Mouse (Mus musculus): ENCODE data around the gene Osm.
A peak's percentile ranks its signal among the peaks of the same experiment; 100 is the strongest.

Gene Osm

GRCm38 (mm10) chr11:4216248-4217000 is 19.8 kb upstream of the Osm start:
- peak; percentile 99 for DNase-seq

- DNase-seq, result peak; percentile 100
Observed at GRCm38 (mm10) chr11:4217914-4218629, 18.1 kb upstream of the Osm start, which contains the start of gene Castor1. Gene Castor1, plus strand, starts transcription at chr11:4218225.

- no peak for DNase-seq
Observed at GRCm38 (mm10) chr11:4218637-4219036, 17.6 kb upstream of the Osm start.

DNA sequence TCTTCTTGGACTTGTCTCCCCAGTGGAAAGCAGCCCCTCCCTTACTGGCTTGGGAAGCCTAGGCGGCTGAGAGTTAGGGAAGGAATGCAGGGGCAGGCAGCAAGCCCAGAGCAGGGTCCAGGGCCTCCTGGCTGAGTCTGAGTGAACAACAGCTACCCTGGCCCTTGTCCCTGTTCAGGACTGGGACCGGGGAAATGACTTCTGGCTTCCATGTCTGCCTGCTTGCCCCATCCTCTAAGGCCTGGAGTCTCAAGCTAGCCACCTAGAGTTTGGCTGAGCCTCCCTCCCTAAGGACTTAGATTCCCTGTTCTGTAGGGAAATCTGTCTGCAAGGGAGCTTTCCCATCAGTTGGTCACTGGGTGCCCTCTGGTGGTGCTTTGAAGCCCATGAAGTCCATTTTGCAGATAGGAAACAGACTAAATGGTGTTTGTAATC is 16.9 kb upstream of the Osm start:
- peak; percentile 99 for DNase-seq

DNA sequence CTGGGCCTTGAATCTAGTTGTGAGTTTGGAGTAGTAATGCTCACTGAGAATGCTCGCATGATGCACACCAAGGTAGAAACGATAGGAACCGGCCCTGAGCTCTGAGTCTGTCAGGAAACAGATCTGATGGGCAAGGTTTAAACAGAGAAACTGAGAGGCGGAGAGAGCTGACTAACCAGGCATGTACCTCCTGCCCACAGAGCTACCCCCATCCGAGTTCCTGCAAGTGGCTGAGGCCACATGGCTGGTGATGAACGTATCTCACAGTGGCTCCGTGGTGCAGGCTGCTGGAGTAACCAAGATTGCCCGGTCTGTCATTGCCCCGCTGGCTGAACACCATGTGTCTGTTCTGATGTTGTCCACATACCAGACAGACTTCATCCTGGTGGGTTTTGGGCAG is 16.3 kb upstream of the Osm start:
- DNase-seq, result no peak

GRCm38 (mm10) chr11:4220443-4221400 is 15.5 kb upstream of the Osm start:
- peak; percentile 97 for DNase-seq

DNA sequence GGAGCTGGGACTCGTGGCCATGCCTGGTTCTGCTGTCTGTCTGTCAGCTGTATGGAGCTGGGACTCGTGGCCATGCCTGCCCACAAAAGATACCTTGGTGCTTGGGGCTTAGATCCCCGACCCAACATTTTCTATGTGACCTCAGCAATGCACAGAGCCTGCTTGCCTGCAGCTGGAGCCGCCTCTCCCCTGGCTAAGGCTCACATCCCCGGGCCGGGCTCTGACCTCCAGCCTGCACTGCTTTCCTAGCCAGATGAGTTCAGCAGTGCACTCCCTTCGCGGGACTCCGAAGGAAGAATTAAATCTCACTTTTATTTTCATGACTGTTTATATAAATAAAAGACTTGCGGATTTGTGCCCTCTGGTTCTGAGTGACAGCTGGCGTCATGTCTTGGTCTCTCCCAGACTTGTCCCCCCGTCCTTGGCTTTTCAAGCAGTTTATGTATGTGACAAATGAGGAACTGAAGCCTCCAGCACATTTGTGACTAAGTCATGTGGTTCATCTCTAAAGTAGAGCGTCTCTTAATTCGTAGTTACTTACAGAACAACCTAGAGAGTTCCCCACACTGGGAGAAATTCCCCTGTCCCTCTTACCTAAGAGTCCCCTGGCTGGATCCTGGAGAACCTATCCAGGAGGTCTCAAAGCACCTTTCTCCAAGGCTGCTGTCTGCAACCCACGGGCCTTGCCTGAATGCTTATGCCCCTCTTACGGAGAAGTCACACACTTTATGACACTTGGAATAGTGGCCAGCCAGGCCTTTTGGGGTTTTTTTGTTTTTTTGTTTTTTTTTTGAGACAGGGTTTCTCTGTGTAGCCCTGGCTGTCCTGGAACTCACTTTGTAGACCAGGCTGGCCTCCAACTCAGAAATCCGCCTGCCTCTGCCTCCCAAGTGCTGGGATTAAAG is 13.9 kb upstream of the Osm start:
- DNase-seq, result peak; percentile 90

- peak; percentile 92 for DNase-seq
Observed at GRCm38 (mm10) chr11:4223393-4224188, 12.6 kb upstream of the Osm start.

DNA sequence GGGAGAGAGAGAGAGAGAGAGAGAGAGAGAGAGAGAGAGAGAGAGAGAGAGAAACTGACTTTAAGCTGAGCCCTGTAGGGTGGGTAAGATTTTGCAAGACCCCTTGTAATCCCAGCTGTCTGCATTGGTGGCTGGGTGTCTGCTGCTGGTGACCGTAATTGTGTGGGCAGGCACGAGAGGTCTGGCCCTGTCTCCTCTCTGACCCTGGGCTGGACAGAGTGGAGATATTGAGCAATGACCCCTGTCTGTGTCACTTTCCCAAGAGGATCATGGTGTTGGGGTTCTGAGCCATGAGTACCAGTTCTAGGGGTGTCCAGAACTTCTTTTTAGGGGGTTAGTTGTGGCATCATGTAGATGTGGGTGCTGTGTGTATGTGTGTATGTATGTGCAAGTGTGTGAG is 12.0 kb upstream of the Osm start:
- no peak for DNase-seq

GRCm38 (mm10) chr11:4226569-4227325 is 9.5 kb upstream of the Osm start:
- no peak for DNase-seq

DNA sequence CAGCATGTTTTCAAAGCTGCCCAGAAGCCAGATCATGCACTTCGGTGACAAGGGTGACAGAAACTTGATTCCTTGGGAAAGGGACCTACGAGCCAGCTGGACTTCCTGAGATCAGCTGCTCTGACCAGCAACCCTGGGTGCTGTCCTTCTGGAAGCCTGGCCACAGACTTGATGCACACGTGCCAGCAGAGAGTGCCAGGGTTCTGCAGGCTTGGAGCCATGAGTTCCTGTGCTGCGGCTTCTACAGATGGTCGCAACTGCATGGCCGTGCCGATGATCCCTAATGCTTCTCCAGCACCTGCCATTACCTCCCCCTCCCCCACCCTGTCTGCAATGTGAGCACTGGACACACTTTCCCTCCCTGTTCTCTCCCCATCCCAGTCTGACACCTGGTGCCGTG is 7.8 kb upstream of the Osm start:
- DNase-seq, result peak; percentile 95

GRCm38 (mm10) chr11:4229841-4230240 is 6.4 kb upstream of the Osm start:
- no peak for DNase-seq

DNA sequence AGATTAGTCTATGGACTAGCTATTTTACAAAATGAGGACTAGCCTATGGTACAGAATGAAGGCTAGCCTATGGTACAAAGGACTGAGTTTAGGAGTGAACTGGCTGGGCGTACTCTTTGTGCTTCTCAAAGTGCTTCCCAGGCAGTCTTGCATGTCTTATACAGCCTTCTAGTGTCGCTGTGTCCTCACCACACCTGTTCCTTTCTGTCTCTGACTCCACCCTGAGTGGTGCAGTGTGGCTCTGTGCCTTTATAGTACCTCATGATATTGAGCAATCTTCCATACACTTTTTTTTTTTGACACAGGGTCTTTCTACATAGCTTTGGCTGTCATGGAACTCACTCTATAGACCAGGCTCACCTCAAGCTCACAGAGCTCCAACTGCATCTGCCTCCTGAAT is 4.8 kb upstream of the Osm start:
- no peak for DNase-seq

DNA sequence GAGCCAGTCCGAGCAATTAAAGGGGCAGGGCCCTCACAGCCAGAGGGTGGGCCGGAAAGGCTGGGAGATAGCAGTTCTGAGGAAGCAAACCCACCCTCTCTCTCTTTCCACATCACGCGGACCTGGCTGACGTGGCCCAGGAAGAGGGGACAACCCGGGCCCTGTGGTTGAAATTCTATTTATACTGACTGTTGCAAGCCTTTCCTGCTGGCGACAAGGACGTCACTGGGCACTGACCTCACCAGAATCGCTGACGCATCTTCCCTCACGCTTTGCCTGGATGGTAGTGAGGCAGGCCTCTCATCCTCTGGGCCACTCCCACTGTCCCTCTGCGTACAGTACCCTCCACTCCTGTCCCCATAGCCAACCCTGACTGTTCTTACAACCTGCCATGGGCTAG is 3.6 kb upstream of the Osm start:
- peak; percentile 96 for DNase-seq

- peak; percentile 82 for DNase-seq
Observed at GRCm38 (mm10) chr11:4235052-4235655, 1.1 kb upstream of the Osm start.

DNA sequence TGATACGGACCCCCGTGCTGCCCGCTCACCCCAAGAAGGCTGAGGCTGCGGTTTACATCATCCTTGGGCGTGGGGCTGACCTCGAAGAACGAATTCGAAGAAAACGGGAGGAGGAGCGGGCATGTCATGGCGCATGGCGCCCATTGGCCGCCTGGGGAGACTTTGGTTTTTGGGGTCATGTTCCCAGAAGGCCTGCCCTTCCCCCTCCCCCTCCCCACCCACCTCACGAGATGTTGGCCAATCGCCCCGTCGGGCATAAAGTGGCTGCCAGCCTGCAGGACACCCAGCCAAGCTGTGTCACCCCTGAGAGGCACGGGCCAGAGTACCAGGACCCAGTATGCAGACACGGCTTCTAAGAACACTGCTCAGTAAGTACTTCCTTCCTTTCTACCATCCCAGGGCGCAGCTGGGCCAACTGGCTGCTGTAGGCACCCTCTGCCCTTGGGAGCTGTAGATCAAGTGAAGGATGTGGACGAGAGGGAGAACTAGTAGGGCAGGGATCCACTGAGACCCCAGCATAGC is 387 bp downstream of the Osm start:
- peak; percentile 93 for DNase-seq

DNA sequence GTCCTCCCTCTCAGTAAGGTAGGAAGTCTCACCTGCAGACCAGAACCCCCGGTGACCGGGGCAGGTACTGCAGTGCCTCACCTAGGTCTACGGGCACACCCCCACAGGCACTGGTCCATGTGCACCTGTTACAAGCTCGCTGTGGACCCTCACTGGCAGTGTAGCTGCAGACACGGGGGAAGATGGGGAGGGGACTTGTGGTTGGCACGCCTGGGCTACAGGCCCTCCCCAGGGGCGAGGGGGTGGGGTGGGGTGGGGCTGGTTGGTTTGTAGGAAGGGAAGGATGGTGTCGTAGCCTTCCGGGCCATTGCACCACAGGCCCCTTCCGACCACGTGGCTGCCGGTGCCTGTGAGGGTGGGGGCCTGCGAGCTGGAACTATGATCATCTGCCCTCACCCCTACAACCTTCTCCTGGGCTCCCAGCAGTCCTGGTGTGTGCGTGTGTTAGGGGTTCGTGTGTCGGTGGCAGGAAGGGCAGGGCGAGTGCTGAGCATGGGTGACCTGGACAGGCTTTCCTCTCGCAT is 1.2 kb downstream of the Osm start:
- DNase-seq, result peak; percentile 92

- peak; percentile 90 for DNase-seq
Observed at GRCm38 (mm10) chr11:4238167-4238566, 1.9 kb downstream of the Osm start.

GRCm38 (mm10) chr11:4239691-4240090 is 3.5 kb downstream of the Osm start:
- DNase-seq, result peak; percentile 83
